Mouse (Mus musculus) lung, postnatal 0 days (tissue): ENCODE results near the gene Ccdc136.

Experiments used
- CTCF ChIP-seq: IDR thresholded peaks from 2 replicates; pipeline ENCODE4 v1.5.1; 2016; ENCODE audit warnings: antibody characterized with exemption, mild to moderate bottlenecking
- EP300 ChIP-seq: IDR thresholded peaks from 2 replicates; pipeline ENCODE4 v1.6.1; 2016; ENCODE audit warnings: antibody characterized with exemption, mild to moderate bottlenecking, control low read depth

GRCm38 (mm10) chr6:29388606-29389080, 7.5 kb upstream of the Ccdc136 start:
- TF ChIP-seq CTCF (no peak), EP300 (0 out of 2 replicates have a peak, but pooled peaks have one; percentile 15)
